Mouse (Mus musculus) liver, embryonic 14.5 days (tissue): ENCODE data around the gene Rnf213.

Source experiments
- CTCF ChIP-seq: IDR thresholded peaks from 2 replicates; pipeline ENCODE4 v1.5.1; 2016; ENCODE audit warnings: antibody characterized with exemption, low read depth, control low read depth
- EP300 ChIP-seq: IDR thresholded peaks from 2 replicates; pipeline ENCODE4 v1.6.1; 2016; ENCODE audit warnings: antibody characterized with exemption, low read depth

DNA sequence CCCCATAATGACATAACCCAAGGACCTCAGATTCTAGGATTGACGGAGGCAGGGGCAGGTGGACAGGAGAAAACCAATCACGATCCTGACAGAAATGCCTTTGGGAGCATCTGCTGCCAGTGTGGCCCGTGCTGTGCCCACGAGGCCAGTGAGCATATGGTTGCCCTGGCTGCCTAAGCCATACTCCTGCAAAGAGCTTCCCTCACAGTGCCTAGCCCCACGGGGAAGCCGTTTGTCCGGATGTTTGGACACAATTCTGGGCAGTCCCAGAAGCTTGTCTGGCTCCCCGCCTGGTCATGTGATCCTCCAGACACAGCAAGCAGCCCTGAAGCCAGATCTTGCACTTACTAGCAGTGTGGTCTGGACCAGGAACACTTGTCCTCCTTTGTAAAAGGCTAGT is 129.9 kb downstream of the Rnf213 start:
- TF ChIP-seq CTCF, result no peak
- TF ChIP-seq EP300, result no peak
